In genomic region chr10:118132993-118133392, GRCm38 (mm10) we compare ENCODE assay signal across 12 mouse cellular contexts. TPM values are rescaled to one million over a fixed set of nuclear protein-coding genes. Genes with fewer than 3 reads are reported as not detected.
DNase-seq lines count a peak whose midpoint lies in the region.
"Had no signal": no experiment of that assay in that cellular context is flagged by ENCODE, and none has a peak within 500 bp of the region (broad histone marks: within the 10 kb centered on the region; RNA-seq: fewer than 3 reads in every experiment).

No protein-coding gene starts in this region.

- peak; percentile 42 for DNase-seq in embryo, embryonic 11 days
- no peak for DNase-seq in embryo, embryonic 10 days (ENCODE audit: low spot score)
- DNase-seq in retina, postnatal 1 day = peak; percentile 69
- DNase-seq in retina, embryonic 14.5 days (ENCODE audit: low spot score) = no peak
- no peak for DNase-seq in limb, embryonic 10.5 days (ENCODE audit: low spot score)
- peak; percentile 28 for DNase-seq in testis, postnatal 14 days (ENCODE audit: low spot score)
- DNase-seq in layer of hippocampus, adult 11-12 months (ENCODE audit: low spot score) = no peak
- no peak for DNase-seq in layer of hippocampus, postnatal 10 days (ENCODE audit: low spot score in 2 of 2)
- DNase-seq: cerebellum, adult 11 months; kidney, adult 2 months; left cerebral cortex, postnatal 4 days; right cerebral cortex, postnatal 4 days had no signal

- no peaks in the 10 kb centered on the region for H3K4me1 ChIP-seq in limb, embryonic 10.5 days

- H3K27me3 ChIP-seq in limb, embryonic 10.5 days (ENCODE audit: low read depth, poor library complexity, severe bottlenecking) = peaks cover 17% of the 10 kb centered on the region

- peak overlapping the region; percentile 15; the same call in 1 of the 2 replicates for H3K4me3 ChIP-seq in limb, embryonic 10.5 days

- 66% methylated on average over 6 of the region's 6 CpGs for WGBS in limb, embryonic 10.5 days

- H3K9me3 ChIP-seq in limb, embryonic 10.5 days (replicated peaks) = no peaks in the 10 kb centered on the region

- H3K27ac ChIP-seq in limb, embryonic 10.5 days = no peak overlapping the region

- no peaks in the 10 kb centered on the region for H3K36me3 ChIP-seq in limb, embryonic 10.5 days

RNA-seq across cellular contexts. Expression of gene Mdm1, which starts 8.6 kb away (rescaled TPM):
- polyA plus RNA-seq in limb, embryonic 10.5 days (2016; fragmentation: Nextera tagmentation; extraction: Ambion mirVana) = 44.4 and 57.3 TPM in 2 replicates
- 10 to 100 TPM; 13.2 to 15.2 TPM for total RNA-seq in layer of hippocampus, postnatal 10 days (2021)

Comparison
In these comparisons a context has a peak if more than half of its experiments do, and no peak if none do; other contexts are left out.
1. DNase-seq: peak in embryo, embryonic 11 days (single experiment), retina, postnatal 1 day (single experiment) and testis, postnatal 14 days (single experiment); none in embryo, embryonic 10 days (single experiment), retina, embryonic 14.5 days (single experiment), limb, embryonic 10.5 days (single experiment), layer of hippocampus, adult 11-12 months (single experiment) and layer of hippocampus, postnatal 10 days (0 of 2).